Mouse (Mus musculus): Measurements from ENCODE around the gene Ndrg2. TPM values are rescaled to one million over a fixed set of nuclear protein-coding genes. Genes with fewer than 3 reads are reported as not detected.
A peak's percentile ranks its signal among the peaks of the same experiment; 100 is the strongest.

Ndrg2 gene
- total and polyA plus RNA-seq, 3 experiments = 0.05 to 0.24 TPM; not detected in 1

- peaks cover 27% of the 10 kb centered on the region; the same call in 1 of the 2 replicates for H3K27me3 ChIP-seq (ENCODE audit: insufficient read depth, low read length)
- no peak overlapping the region for H3K4me3 ChIP-seq (ENCODE audit: low read depth, low read length)
- H3K36me3 ChIP-seq (replicated peaks) = no peaks in the 10 kb centered on the region
- TF ChIP-seq TAL1 (conservative IDR thresholded peaks at IDR 0.05; ENCODE audit: low read depth, low read length) = no peak
- no peak for TF ChIP-seq GATA1 (IDR thresholded peaks at IDR 0.05; ENCODE audit: borderline replicate concordance, low read length)
- TF ChIP-seq POLR2AphosphoS5 (IDR thresholded peaks at IDR 0.05; ENCODE audit: insufficient replicate concordance, low read depth, low read length) = no peak
- TF ChIP-seq GATA2 (IDR thresholded peaks at IDR 0.05; ENCODE audit: borderline replicate concordance, low read depth, low read length) = no peak
- no peak for ATAC-seq (ENCODE audit: extremely low read depth, insufficient number of reproducible peaks, low FRiP score, poor library complexity, severe bottlenecking)
- no peak for DNase-seq (ENCODE audit: low spot score)
- no peaks in the 10 kb centered on the region; the same call in 1 of the 2 replicates for H3K4me1 ChIP-seq (ENCODE audit: insufficient read depth, low read depth, low read length)
- H3K9me3 ChIP-seq (replicated peaks) = no peaks in the 10 kb centered on the region
Measured at GRCm38 (mm10) chr14:51916539-51916938, 2.6 kb upstream of the Ndrg2 start.

DNA sequence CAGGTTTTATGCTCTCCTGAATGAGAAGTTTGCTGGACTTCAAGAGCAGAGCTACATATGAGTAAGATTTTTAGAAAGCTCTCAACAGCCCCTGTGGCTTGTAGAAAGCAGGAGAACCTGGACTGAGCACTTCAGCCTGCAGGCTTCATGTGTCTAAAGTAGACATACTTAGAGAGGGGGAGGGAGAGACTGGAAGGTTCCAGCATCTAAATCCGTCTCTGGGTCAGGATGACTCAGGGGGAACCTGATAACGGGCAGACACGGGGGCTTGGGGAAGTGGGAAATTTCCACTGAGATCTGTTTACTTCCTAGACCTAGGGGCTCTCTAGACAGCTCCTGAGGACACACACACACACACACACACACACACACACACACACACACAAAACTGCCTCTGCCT is 1.1 kb upstream of the Ndrg2 start:
- Histone ChIP-seq H3K9me3 (replicated peaks) (no peaks in the 10 kb centered on the region), H3K36me3 (replicated peaks) (no peaks in the 10 kb centered on the region), H3K4me3 (ENCODE audit: low read depth, low read length) (no peak overlapping the region), H3K4me1 (ENCODE audit: insufficient read depth, low read depth, low read length) (no peaks in the 10 kb centered on the region; the same call in 1 of the 2 replicates), H3K27me3 (ENCODE audit: insufficient read depth, low read length) (peaks cover 32% of the 10 kb centered on the region)
- TF ChIP-seq TAL1 (conservative IDR thresholded peaks at IDR 0.05; ENCODE audit: low read depth, low read length) = no peak
- TF ChIP-seq GATA1 (IDR thresholded peaks at IDR 0.05; ENCODE audit: borderline replicate concordance, low read length) = no peak
- no peak for TF ChIP-seq CTCF (IDR thresholded peaks at IDR 0.05; ENCODE audit: low read depth, low read length)
- TF ChIP-seq GATA2 (IDR thresholded peaks at IDR 0.05; ENCODE audit: borderline replicate concordance, low read depth, low read length) = no peak
- no peak for TF ChIP-seq POLR2AphosphoS5 (IDR thresholded peaks at IDR 0.05; ENCODE audit: insufficient replicate concordance, low read depth, low read length)
- DNase-seq (ENCODE audit: low spot score) = no peak
- no peak for ATAC-seq (ENCODE audit: extremely low read depth, insufficient number of reproducible peaks, low FRiP score, poor library complexity, severe bottlenecking)

DNA sequence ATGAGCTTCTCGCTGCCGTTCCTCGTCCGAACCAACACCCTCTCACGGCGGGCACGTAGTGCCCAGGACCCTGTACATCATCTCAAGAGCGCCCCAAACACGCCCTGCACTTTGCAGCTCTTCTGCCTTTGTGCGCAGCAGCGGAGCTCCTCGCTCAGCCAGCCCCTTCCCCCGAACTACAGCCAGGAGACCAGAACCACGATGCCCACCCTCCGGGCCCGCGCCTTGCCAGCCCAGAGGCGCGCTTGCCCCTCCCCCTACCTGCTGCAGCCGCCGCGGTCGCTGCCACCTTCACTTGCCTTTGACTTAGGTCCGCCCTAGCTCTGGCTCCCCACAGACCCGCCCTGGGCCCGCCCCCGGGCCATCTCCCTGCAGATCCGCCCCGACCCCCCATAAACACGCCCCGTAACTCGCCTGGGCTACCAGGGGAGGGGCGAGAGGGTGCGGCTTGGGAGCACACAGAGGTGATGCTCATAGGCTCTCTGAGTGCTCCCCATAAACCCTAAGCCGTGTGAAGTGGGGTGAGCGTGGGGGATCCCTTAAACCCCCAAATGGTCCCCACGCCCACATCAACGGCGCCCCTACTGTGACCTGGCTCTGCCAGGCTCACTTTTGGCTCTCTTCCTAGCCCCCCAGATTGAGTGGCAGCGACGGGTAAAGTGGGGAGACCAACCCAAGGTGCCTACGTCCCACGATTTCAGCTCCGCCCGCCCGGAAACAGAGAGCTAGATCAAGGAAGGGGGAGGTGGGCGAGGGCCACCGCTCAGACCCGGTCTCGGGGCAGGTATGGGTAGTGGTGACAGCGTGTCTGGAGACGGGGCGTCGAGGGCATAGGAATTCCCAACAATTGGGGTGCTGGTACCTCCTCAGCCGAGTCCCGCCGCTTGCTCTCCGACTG is 647 bp downstream of the Ndrg2 start:
- no peak for ATAC-seq (ENCODE audit: extremely low read depth, insufficient number of reproducible peaks, low FRiP score, poor library complexity, severe bottlenecking)
- Histone ChIP-seq H3K4me3 (ENCODE audit: low read depth, low read length) (peak overlapping the region; percentile 9; the same call in 1 of the 2 replicates), H3K27me3 (ENCODE audit: insufficient read depth, low read length) (peaks cover 34% of the 10 kb centered on the region), H3K4me1 (ENCODE audit: insufficient read depth, low read depth, low read length) (no peaks in the 10 kb centered on the region; the same call in 1 of the 2 replicates), H3K36me3 (replicated peaks) (no peaks in the 10 kb centered on the region), H3K9me3 (replicated peaks) (no peaks in the 10 kb centered on the region)
- no peak for DNase-seq (ENCODE audit: low spot score)
- TF ChIP-seq POLR2AphosphoS5 (IDR thresholded peaks at IDR 0.05; ENCODE audit: insufficient replicate concordance, low read depth, low read length) (no peak), CTCF (IDR thresholded peaks at IDR 0.05; ENCODE audit: low read depth, low read length) (no peak)

GRCm38 (mm10) chr14:51912391-51913061 is 1.4 kb downstream of the Ndrg2 start:
- DNase-seq (ENCODE audit: low spot score) = no peak

GRCm38 (mm10) chr14:51911301-51911700 is 2.7 kb downstream of the Ndrg2 start:
- H3K4me1 ChIP-seq (ENCODE audit: insufficient read depth, low read depth, low read length) = no peaks in the 10 kb centered on the region; the same call in 1 of the 2 replicates

More at GRCm38 (mm10) chr14:51912391-51913061, 1.4 kb downstream of the Ndrg2 start:
- no peak overlapping the region for H3K4me3 ChIP-seq (ENCODE audit: low read depth, low read length)
- no peaks in the 10 kb centered on the region for H3K36me3 ChIP-seq (replicated peaks)
- H3K4me1 ChIP-seq (ENCODE audit: insufficient read depth, low read depth, low read length) = no peaks in the 10 kb centered on the region; the same call in 1 of the 2 replicates
- no peak for ATAC-seq (ENCODE audit: extremely low read depth, insufficient number of reproducible peaks, low FRiP score, poor library complexity, severe bottlenecking)
- no peaks in the 10 kb centered on the region for H3K9me3 ChIP-seq (replicated peaks)
- H3K27me3 ChIP-seq (ENCODE audit: insufficient read depth, low read length) = peaks cover 37% of the 10 kb centered on the region
- no peak for TF ChIP-seq GATA2 (IDR thresholded peaks at IDR 0.05; ENCODE audit: borderline replicate concordance, low read depth, low read length)
- no peak for TF ChIP-seq GATA1 (IDR thresholded peaks at IDR 0.05; ENCODE audit: borderline replicate concordance, low read length)
- no peak for TF ChIP-seq TAL1 (conservative IDR thresholded peaks at IDR 0.05; ENCODE audit: low read depth, low read length)
- TF ChIP-seq POLR2AphosphoS5 (IDR thresholded peaks at IDR 0.05; ENCODE audit: insufficient replicate concordance, low read depth, low read length) = no peak
- TF ChIP-seq CTCF (IDR thresholded peaks at IDR 0.05; ENCODE audit: low read depth, low read length) = no peak

GRCm38 (mm10) chr14:51906102-51906501 is 7.9 kb downstream of the Ndrg2 start:
- ATAC-seq (ENCODE audit: extremely low read depth, insufficient number of reproducible peaks, low FRiP score, poor library complexity, severe bottlenecking) (no peak), DNase-seq (ENCODE audit: low spot score) (no peak)
- no peaks in the 10 kb centered on the region for H3K9me3 ChIP-seq (replicated peaks)
- peaks cover 32% of the 10 kb centered on the region for H3K27me3 ChIP-seq (ENCODE audit: insufficient read depth, low read length)
- no peak overlapping the region for H3K4me3 ChIP-seq (ENCODE audit: low read depth, low read length)
- H3K4me1 ChIP-seq (ENCODE audit: insufficient read depth, low read depth, low read length) = peaks cover 9% of the 10 kb centered on the region; the same call in 1 of the 2 replicates
- TF ChIP-seq GATA2 (IDR thresholded peaks at IDR 0.05; ENCODE audit: borderline replicate concordance, low read depth, low read length) = no peak
- TF ChIP-seq GATA1 (IDR thresholded peaks at IDR 0.05; ENCODE audit: borderline replicate concordance, low read length) = no peak
- no peak for TF ChIP-seq TAL1 (conservative IDR thresholded peaks at IDR 0.05; ENCODE audit: low read depth, low read length)
- TF ChIP-seq CTCF (IDR thresholded peaks at IDR 0.05; ENCODE audit: low read depth, low read length) = no peak
- no peak for TF ChIP-seq POLR2AphosphoS5 (IDR thresholded peaks at IDR 0.05; ENCODE audit: insufficient replicate concordance, low read depth, low read length)
- no peaks in the 10 kb centered on the region for H3K36me3 ChIP-seq (replicated peaks)

More at GRCm38 (mm10) chr14:51911301-51911700, 2.7 kb downstream of the Ndrg2 start:
- Histone ChIP-seq H3K36me3 (replicated peaks) (no peaks in the 10 kb centered on the region), H3K27me3 (ENCODE audit: insufficient read depth, low read length) (peaks cover 48% of the 10 kb centered on the region), H3K4me3 (ENCODE audit: low read depth, low read length) (no peak overlapping the region), H3K9me3 (replicated peaks) (no peaks in the 10 kb centered on the region)
- TF ChIP-seq GATA2 (IDR thresholded peaks at IDR 0.05; ENCODE audit: borderline replicate concordance, low read depth, low read length) (no peak), GATA1 (IDR thresholded peaks at IDR 0.05; ENCODE audit: borderline replicate concordance, low read length) (no peak), CTCF (IDR thresholded peaks at IDR 0.05; ENCODE audit: low read depth, low read length) (no peak), TAL1 (conservative IDR thresholded peaks at IDR 0.05; ENCODE audit: low read depth, low read length) (no peak), POLR2AphosphoS5 (IDR thresholded peaks at IDR 0.05; ENCODE audit: insufficient replicate concordance, low read depth, low read length) (no peak)
- no peak for DNase-seq (ENCODE audit: low spot score)
- ATAC-seq (ENCODE audit: extremely low read depth, insufficient number of reproducible peaks, low FRiP score, poor library complexity, severe bottlenecking) = no peak

Data from G1E (cell line).